Mouse (Mus musculus): ENCODE data around the gene Btnl6.
A peak's percentile ranks its signal among the peaks of the same experiment; 100 is the strongest.
"Not testable (repeated sequence)": the region's sequence is repeated elsewhere in the genome, so short reads cannot be mapped to it uniquely, and the experiment has no call there.

Btnl6 gene

GRCm38 (mm10) chr17:34517252-34517651 is at the start of gene Btnl6:
Btnl6 (minus strand) TSS chr17:34517352.
- DNase-seq (ENCODE audit: extremely low spot score): no peak

GRCm38 (mm10) chr17:34564796-34565195 is 47.6 kb upstream of the Btnl6 start:
- DNase-seq (ENCODE audit: extremely low spot score): no peak

GRCm38 (mm10) chr17:34564003-34564421 is 46.9 kb upstream of the Btnl6 start, which contains the start of gene Notch4:
Notch4 (plus strand) TSS chr17:34564268.
- peak; percentile 24 for DNase-seq (ENCODE audit: extremely low spot score)

- DNase-seq (ENCODE audit: extremely low spot score): no peak
These were observed 46.2 kb upstream of the Btnl6 start for GRCm38 (mm10) chr17:34563354-34563753.

- DNase-seq (ENCODE audit: extremely low spot score): no peak
These were observed 45.4 kb upstream of the Btnl6 start for GRCm38 (mm10) chr17:34562595-34562994.

- DNase-seq (ENCODE audit: extremely low spot score): no peak
These were observed 44.0 kb upstream of the Btnl6 start for GRCm38 (mm10) chr17:34561200-34561599.

- no peak for DNase-seq (ENCODE audit: extremely low spot score)
These were observed 43.3 kb upstream of the Btnl6 start for GRCm38 (mm10) chr17:34560438-34560837.

- DNase-seq (ENCODE audit: extremely low spot score): no peak
These were observed 42.7 kb upstream of the Btnl6 start for GRCm38 (mm10) chr17:34559895-34560294.

GRCm38 (mm10) chr17:34559116-34559515 is 42.0 kb upstream of the Btnl6 start:
- no peak for DNase-seq (ENCODE audit: extremely low spot score)

GRCm38 (mm10) chr17:34557411-34557810 is 40.3 kb upstream of the Btnl6 start:
- DNase-seq (ENCODE audit: extremely low spot score): no peak

- no peak for DNase-seq (ENCODE audit: extremely low spot score)
These were observed 39.3 kb upstream of the Btnl6 start for GRCm38 (mm10) chr17:34556406-34556805.

GRCm38 (mm10) chr17:34555483-34555882 is 38.3 kb upstream of the Btnl6 start:
- DNase-seq (ENCODE audit: extremely low spot score): peak; percentile 70

GRCm38 (mm10) chr17:34549843-34550242 is 32.7 kb upstream of the Btnl6 start:
- no peak for DNase-seq (ENCODE audit: extremely low spot score)

- no peak for DNase-seq (ENCODE audit: extremely low spot score)
These were observed 32.0 kb upstream of the Btnl6 start for GRCm38 (mm10) chr17:34549156-34549555.

GRCm38 (mm10) chr17:34547601-34548000 is 30.4 kb upstream of the Btnl6 start:
- no peak for DNase-seq (ENCODE audit: extremely low spot score)

- DNase-seq (ENCODE audit: extremely low spot score): no peak
These were observed 29.6 kb upstream of the Btnl6 start for GRCm38 (mm10) chr17:34546797-34547196.

- not testable (repeated sequence) for DNase-seq (ENCODE audit: extremely low spot score)
These were observed 26.4 kb upstream of the Btnl6 start for GRCm38 (mm10) chr17:34543567-34543966.

GRCm38 (mm10) chr17:34532671-34533070 is 15.5 kb upstream of the Btnl6 start:
- no peak for DNase-seq (ENCODE audit: extremely low spot score)

- DNase-seq (ENCODE audit: extremely low spot score): no peak
These were observed 1.8 kb upstream of the Btnl6 start for GRCm38 (mm10) chr17:34519001-34519400.

- DNase-seq (ENCODE audit: extremely low spot score): not testable (repeated sequence)
These were observed 1.4 kb upstream of the Btnl6 start for GRCm38 (mm10) chr17:34518571-34518970.

- DNase-seq (ENCODE audit: extremely low spot score): no peak
These were observed 643 bp upstream of the Btnl6 start for GRCm38 (mm10) chr17:34517795-34518194.

GRCm38 (mm10) chr17:34516514-34516913 is 638 bp downstream of the Btnl6 start:
- no peak for DNase-seq (ENCODE audit: extremely low spot score)

- DNase-seq (ENCODE audit: extremely low spot score): not testable (repeated sequence)
These were observed 5.4 kb downstream of the Btnl6 start for GRCm38 (mm10) chr17:34511723-34512122.

- DNase-seq (ENCODE audit: extremely low spot score): no peak
These were observed 9.6 kb downstream of the Btnl6 start for GRCm38 (mm10) chr17:34507591-34507990.
